Mouse (Mus musculus) embryonic facial prominence, embryonic 15.5 days (tissue): ENCODE measurements around the gene Sgo2a. TPM values are rescaled to one million over a fixed set of nuclear protein-coding genes. Genes with fewer than 3 reads are reported as not detected.

Source experiments
- ATAC-seq: fragments of 200-750 bp; cut with Nextera tagmentation; 2 replicates; pipeline ENCODE4 v1.8.0; 2017; ENCODE audit warnings: low read depth, moderate TSS enrichment; ENCODE audit not compliant: insufficient number of reproducible peaks, low FRiP score, low TSS enrichment
- H3K27ac ChIP-seq: fragments of 300-500 bp; sonication (generic); replicated peaks from 2 replicates; pipeline ENCODE4 v1.5.1; 2015; ENCODE audit warnings: mild to moderate bottlenecking, inconsistent platforms
- H3K27me3 ChIP-seq: fragments of 300-500 bp; sonication (generic); 2 replicates; pipeline ENCODE4 v1.6.1; 2015; ENCODE audit warnings: inconsistent platforms
- H3K36me3 ChIP-seq: fragments of 300-500 bp; sonication (generic); 2 replicates; pipeline ENCODE4 v1.6.1; 2015; ENCODE audit warnings: mild to moderate bottlenecking, inconsistent platforms
- H3K4me1 ChIP-seq: fragments of 300-500 bp; sonication (generic); 2 replicates; pipeline ENCODE4 v1.6.1; 2015; ENCODE audit warnings: inconsistent platforms
- H3K4me2 ChIP-seq: fragments of 300-500 bp; sonication (generic); replicated peaks from 2 replicates; pipeline ENCODE4 v1.6.1; 2015; ENCODE audit warnings: mild to moderate bottlenecking, inconsistent platforms
- H3K4me3 ChIP-seq: fragments of 300-500 bp; sonication (generic); replicated peaks from 2 replicates; pipeline ENCODE4 v1.5.1; 2015; ENCODE audit warnings: mild to moderate bottlenecking, inconsistent platforms
- H3K9ac ChIP-seq: fragments of 300-500 bp; sonication (generic); 2 replicates; pipeline ENCODE4 v1.6.1; 2015; ENCODE audit warnings: inconsistent platforms
- H3K9me3 ChIP-seq: fragments of 300-500 bp; sonication (generic); replicated peaks from 2 replicates; pipeline ENCODE4 v1.6.1; 2016; ENCODE audit warnings: inconsistent platforms
- WGBS: fragments of 180-500 bp; shearing (Covaris S2); methylation state at CpG from one replicate; pipeline ENCODE4 v1.1.7; 2015; 5-methylcytosine and 5-hydroxymethylcytosine counted together
- polyA plus RNA-seq: library from polyadenylated mRNA; unstranded; fragments of >200 nt; fragmentation: Nextera tagmentation; extraction: Ambion mirVana; gene quantifications from 2 replicates; pipeline ENCODE4 v1.2.1, GENCODE M21; 2015

The Sgo2a gene
- polyA plus RNA-seq, 1 experiment from 2014 or later = 12.5 TPM

GRCm38 (mm10) chr1:58069181-58069580 lies 73.4 kb downstream of the Sgo2a start:
- no peak overlapping the region for H3K4me3 ChIP-seq
- H3K36me3 ChIP-seq = no peaks in the 10 kb centered on the region
- no peak for ATAC-seq
- no peak overlapping the region for H3K27ac ChIP-seq
- no peak overlapping the region for H3K9ac ChIP-seq
- no peaks in the 10 kb centered on the region for H3K9me3 ChIP-seq
- H3K4me1 ChIP-seq = no peaks in the 10 kb centered on the region
- no peak overlapping the region for H3K4me2 ChIP-seq
- WGBS = 68% methylated on average over 6 of the region's 6 CpGs
- H3K27me3 ChIP-seq = no peaks in the 10 kb centered on the region

- Histone ChIP-seq H3K4me1 (no peaks in the 10 kb centered on the region), H3K36me3 (no peaks in the 10 kb centered on the region), H3K9me3 (no peaks in the 10 kb centered on the region), H3K4me2 (no peak overlapping the region), H3K27ac (no peak overlapping the region), H3K4me3 (no peak overlapping the region), H3K27me3 (no peaks in the 10 kb centered on the region), H3K9ac (no peak overlapping the region)
- 93% methylated on average over 11 of the region's 11 CpGs for WGBS
- ATAC-seq = no peak
Measured at GRCm38 (mm10) chr1:58070091-58070490, 74.3 kb downstream of the Sgo2a start.

DNA sequence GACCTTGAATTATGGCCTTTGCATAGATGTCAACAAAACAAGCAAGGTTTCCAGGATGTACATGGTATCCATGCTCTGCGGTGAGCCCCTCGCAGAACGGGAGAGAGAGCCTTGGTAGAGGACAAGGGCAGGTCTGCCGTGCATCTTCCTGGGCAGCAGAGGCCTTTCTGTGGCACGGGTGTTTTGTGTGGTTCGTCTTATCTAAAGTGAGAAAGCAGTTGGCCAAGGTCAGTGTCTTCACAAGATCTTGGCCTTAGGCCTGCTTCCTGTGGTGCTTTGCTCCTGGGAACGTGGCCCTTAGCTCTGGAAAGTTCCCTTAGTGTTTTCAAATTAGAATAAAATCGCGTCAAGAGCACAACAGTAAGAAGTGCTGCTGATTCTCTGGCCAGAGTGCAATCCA lies 75.2 kb downstream of the Sgo2a start:
- Histone ChIP-seq H3K27me3 (no peaks in the 10 kb centered on the region), H3K4me3 (no peak overlapping the region), H3K9me3 (no peaks in the 10 kb centered on the region), H3K4me1 (no peaks in the 10 kb centered on the region), H3K36me3 (no peaks in the 10 kb centered on the region), H3K27ac (no peak overlapping the region), H3K4me2 (no peak overlapping the region), H3K9ac (no peak overlapping the region)
- ATAC-seq = no peak
- WGBS = 85% methylated on average over 9 of the region's 9 CpGs

GRCm38 (mm10) chr1:58071509-58071908 lies 75.7 kb downstream of the Sgo2a start:
- no peak for ATAC-seq
- WGBS = 83% methylated on average over 1 of the region's 1 CpGs

GRCm38 (mm10) chr1:58072416-58072815 lies 76.6 kb downstream of the Sgo2a start:
- H3K4me3 ChIP-seq = no peak overlapping the region
- H3K27ac ChIP-seq = no peak overlapping the region
- H3K36me3 ChIP-seq = no peaks in the 10 kb centered on the region
- H3K4me2 ChIP-seq = no peak overlapping the region
- no peak for ATAC-seq
- WGBS = 68% methylated on average over 2 of the region's 2 CpGs
- H3K27me3 ChIP-seq = no peaks in the 10 kb centered on the region
- H3K4me1 ChIP-seq = no peaks in the 10 kb centered on the region
- no peaks in the 10 kb centered on the region for H3K9me3 ChIP-seq
- no peak overlapping the region for H3K9ac ChIP-seq

More at GRCm38 (mm10) chr1:58071509-58071908, 75.7 kb downstream of the Sgo2a start:
- Histone ChIP-seq H3K4me3 (no peak overlapping the region), H3K9ac (no peak overlapping the region), H3K36me3 (no peaks in the 10 kb centered on the region), H3K9me3 (no peaks in the 10 kb centered on the region), H3K4me1 (no peaks in the 10 kb centered on the region), H3K27ac (no peak overlapping the region), H3K4me2 (no peak overlapping the region), H3K27me3 (no peaks in the 10 kb centered on the region)

GRCm38 (mm10) chr1:58072991-58073730 lies 77.4 kb downstream of the Sgo2a start:
- Histone ChIP-seq H3K27me3 (no peaks in the 10 kb centered on the region), H3K9ac (no peak overlapping the region), H3K4me1 (no peaks in the 10 kb centered on the region), H3K27ac (no peak overlapping the region), H3K9me3 (no peaks in the 10 kb centered on the region), H3K36me3 (no peaks in the 10 kb centered on the region), H3K4me3 (no peak overlapping the region), H3K4me2 (no peak overlapping the region)
- 64% methylated on average over 12 of the region's 12 CpGs for WGBS
- no peak for ATAC-seq

DNA sequence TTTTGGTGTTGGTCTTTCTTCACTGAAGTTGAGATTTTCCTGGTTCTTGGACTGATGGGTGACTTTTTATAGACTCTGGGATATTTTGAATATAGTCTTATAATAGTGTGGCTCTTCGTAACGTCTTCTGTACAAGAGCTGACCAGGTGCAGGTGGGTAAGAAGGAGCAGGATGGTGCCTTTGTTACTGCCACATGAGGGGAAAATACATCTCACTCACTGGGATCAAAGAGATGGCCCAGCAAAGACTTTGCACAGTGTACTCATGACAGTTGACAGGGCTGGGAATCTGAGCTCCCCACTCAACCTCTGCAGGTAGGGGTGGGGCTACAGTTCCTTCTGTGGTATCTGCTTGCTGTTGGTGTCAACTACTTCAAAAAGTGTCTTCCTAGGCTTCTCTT lies 78.5 kb downstream of the Sgo2a start:
- 88% methylated on average over 2 of the region's 2 CpGs for WGBS
- no peaks in the 10 kb centered on the region for H3K36me3 ChIP-seq
- H3K4me3 ChIP-seq = no peak overlapping the region
- H3K9ac ChIP-seq = no peak overlapping the region
- ATAC-seq = no peak
- H3K4me1 ChIP-seq = no peaks in the 10 kb centered on the region
- no peak overlapping the region for H3K4me2 ChIP-seq
- H3K27me3 ChIP-seq = no peaks in the 10 kb centered on the region
- no peaks in the 10 kb centered on the region for H3K9me3 ChIP-seq
- no peak overlapping the region for H3K27ac ChIP-seq

Other genes starting within 250 kb of the Sgo2a start
- 156 and 157 TPM in 2 replicates for gene Spats2l, start 221.8 kb upstream of the Sgo2a start, polyA plus RNA-seq
- 20.4 and 21.6 TPM in 2 replicates for gene Kctd18, start 23.0 kb downstream of the Sgo2a start, polyA plus RNA-seq
- 0.34 and 0.47 TPM in 2 replicates for gene Aox1, start 34.0 kb downstream of the Sgo2a start, polyA plus RNA-seq
- 1.9 and 3.1 TPM in 2 replicates for gene Aox3, start 117.2 kb downstream of the Sgo2a start, polyA plus RNA-seq
- gene Aox4, start 214.4 kb downstream of the Sgo2a start, polyA plus RNA-seq = 26.1 and 30.0 TPM in 2 replicates